Mouse (Mus musculus): ENCODE measurements around the gene Chst10.

The Chst10 gene

DNA sequence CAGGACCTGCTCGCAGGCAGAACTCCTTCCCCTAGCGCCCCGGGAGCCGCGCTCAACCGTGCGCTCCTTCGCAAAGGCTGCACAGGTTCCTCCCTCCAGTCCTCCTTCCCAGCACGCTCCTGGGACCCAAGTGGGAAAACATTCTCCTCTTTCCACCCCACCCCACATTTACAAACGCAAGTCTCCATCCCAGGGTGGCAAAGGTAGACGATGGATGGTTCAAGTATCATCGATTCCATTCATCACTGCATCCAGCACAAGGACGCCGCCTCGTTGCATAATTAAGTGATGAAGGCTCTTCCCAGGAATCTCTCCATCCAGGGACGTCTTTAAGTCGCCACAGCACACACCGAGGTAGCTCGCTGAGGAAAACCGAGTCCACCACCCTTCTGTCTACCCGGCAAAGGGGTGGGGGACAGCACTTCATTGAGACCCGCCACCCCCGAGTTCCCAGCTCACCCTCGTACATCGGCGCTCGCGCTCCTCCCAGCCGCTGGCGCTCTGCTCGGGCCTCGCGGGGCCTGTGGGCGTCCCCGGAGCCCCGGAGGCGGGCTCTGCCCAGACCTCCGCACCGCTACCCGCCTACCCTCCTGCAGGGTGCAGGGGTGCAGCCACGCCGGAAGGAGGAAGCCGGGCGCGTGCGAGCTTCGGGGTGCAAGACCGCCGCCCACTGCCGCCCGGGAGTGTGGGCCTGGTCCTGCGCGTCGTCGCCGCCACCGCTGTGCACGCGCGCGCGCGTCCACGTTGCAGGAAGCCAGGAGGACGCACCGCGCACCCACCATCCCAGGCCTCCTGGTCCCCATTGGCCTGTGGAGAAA lies at the start of gene Chst10:
Chst10 (minus strand) TSS at position 731 of the 818 bp plus-strand sequence.
- no peak for DNase-seq (ENCODE audit: low read depth)

DNA sequence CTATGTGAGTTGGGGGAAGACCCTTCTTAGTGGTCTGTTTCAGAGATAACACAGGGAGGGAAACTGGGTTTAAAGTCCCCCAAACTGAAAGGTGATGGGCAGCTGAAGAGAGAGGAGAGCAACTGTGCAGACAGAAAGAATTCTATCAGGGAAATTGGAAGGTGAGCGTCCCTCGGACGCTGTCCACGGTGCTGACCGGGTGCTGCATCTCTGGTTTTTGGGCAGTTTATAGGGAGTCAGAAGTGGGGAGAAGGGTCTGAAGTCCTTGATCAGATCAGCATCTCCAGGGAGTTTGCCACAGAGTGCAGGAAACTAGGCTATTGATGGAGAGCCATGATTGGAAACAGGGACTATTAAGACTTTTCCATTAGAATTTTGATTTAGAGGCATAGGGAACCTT lies 41.6 kb upstream of the Chst10 start:
- peak; percentile 5 for DNase-seq (ENCODE audit: low read depth)

DNA sequence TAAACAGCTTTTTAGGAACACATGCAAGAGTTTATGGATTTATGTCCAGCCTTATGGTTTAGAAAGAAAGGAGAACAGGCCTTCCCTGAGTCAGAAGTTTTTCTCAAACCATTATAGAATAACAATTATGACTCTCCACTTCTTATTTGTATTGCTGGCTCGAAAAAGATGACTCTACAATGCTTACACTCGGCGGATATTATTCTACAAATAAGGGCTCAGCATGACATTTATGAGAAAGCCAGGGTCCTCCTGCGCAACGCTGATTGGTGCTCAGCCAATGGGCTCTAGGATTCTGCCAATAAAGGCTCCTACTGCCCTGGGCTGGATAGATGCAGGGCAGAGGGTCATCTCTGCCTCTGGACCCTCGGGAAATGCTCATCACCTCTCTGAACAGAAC lies 40.9 kb upstream of the Chst10 start, which contains the start of gene Nms:
Nms (plus strand) TSS at position 301 of the 400 bp plus-strand sequence.
- no peak for DNase-seq (ENCODE audit: low read depth)

DNA sequence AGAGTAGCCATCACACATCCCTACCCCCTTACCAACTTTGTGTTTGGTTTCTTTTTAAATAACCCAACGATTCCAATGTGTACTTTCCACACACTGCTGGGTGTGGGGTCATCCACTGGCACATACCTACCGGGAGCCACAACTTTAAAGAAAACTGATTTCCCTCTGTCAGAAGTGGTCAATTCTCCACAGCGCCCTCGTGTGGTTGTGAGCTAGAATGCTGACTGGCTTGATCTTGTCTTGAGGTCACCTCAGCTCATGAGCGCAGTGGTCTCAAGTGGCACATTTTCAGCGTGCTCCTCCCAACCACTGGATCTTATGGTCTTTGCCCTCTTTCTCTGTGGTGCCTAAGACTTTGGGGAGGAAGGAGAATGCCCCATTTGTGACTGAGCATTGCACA lies 38.8 kb upstream of the Chst10 start:
- peak; percentile 29 for DNase-seq (ENCODE audit: low read depth)

DNA sequence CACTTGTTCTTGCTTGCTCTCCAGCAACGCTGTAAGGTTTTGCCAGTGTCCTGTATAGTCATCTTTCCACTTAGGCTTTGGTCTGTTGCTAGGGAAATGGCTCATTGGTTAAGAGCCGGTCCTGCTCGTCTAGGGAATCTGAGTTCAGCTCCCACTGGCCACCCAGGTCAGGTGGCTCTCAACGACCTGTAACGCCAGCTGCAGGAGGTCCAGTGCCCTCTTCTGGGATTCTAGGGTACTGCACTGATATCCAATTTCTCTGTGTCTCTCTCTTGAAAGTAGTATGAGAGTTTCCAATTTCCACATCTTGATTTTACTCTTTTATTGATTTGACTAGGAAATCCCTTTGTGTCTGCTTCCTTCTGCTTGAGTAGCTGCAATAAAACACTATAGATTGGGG lies 36.7 kb upstream of the Chst10 start:
- DNase-seq (ENCODE audit: low read depth): no peak

DNA sequence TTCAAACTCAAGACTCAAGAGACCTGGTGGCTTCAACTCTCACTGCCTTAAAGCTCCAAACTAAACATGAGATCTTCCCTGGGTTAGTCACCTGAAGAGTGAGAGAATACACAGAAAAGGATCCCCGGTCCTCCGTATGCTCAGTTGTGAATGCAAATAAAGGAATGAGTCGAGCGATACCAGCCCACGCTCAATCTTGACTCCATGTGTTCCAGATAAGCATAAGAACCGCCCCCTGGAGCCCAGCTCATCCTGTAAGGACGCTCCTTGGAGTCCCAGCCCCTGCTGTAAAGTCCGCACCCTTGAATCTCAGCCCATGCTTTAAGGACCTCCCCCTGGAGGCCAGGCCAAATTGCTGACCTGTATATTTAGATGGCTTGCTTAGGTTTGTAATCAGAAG lies 32.8 kb upstream of the Chst10 start:
- DNase-seq (ENCODE audit: low read depth): no peak

DNA sequence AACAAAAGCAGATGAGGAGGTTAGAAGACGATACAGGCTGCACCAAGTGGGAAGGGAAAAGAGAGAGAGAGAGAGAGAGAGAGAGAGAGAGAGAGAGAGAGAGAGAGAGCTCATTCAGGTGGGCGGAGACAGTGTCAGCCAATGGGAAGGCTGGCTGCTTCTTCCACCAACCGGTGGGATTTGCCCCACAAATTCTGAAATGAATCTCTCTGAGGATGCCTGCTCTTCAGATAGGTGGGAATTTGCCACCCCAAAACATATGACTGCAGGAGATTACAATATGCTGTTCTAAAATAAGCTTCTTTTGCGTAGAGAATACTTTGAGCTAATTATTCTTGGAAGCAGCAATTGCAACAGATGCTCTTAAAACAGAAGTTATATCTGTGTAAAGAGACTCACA lies 31.5 kb upstream of the Chst10 start:
- DNase-seq (ENCODE audit: low read depth): no peak

DNA sequence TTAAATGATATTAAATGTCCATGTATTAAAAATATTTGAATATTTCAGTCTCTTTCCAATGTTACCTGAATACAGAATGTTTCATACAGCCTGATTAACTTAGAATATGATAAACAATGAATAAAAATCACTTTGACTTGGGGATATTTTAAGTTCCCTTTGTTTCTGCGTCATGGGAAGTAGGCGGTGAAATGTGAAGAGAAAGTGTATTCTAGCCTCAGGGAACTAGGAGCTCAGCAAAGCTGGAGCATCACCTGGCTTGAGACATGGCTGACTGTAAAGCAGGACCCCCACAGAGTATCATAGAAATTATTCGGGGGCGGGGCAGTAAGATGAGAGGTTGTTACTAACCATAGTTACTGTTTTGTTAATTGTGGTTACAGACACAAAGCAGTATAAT lies 31.0 kb upstream of the Chst10 start:
- DNase-seq (ENCODE audit: low read depth): no peak

DNA sequence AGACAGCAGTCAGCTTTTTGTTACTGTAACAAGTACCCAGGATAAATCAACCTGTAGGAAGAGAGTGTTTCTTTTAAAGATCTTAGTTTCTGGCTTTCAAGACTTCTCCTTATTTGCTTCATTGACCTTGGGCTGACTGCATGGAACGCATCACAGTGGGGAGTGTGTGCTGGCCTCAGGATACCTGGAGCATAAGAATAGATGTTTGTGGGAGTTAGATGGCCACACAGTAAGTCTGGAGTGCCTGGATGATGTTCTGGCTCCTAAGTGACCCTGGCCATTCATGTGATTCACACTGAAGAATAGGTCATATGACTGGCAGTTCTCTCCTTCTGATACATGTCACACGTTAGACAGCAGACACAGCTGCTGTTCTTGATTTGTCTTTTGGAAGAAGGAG lies 6.0 kb upstream of the Chst10 start:
- DNase-seq (ENCODE audit: low read depth): no peak

DNA sequence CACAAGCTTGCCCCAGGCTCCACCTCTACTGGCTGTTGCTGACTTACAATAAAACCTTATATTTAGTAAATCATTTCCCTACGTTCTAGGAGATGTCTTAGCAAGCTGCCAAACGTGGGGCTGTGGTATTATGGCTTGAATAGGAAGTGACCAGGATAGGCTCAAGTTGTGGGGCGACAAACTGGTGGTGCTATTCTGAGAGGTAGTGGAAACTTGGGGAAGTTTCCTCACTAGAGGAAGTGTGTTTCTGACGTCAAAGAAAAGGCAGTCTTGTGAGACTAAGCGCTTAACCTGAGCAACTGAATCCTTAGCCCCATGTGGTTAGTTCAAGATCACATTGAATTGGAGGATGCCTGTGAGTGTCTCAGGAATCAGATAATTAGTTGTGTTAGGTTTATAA lies 4.6 kb upstream of the Chst10 start:
- no peak for DNase-seq (ENCODE audit: low read depth)

DNA sequence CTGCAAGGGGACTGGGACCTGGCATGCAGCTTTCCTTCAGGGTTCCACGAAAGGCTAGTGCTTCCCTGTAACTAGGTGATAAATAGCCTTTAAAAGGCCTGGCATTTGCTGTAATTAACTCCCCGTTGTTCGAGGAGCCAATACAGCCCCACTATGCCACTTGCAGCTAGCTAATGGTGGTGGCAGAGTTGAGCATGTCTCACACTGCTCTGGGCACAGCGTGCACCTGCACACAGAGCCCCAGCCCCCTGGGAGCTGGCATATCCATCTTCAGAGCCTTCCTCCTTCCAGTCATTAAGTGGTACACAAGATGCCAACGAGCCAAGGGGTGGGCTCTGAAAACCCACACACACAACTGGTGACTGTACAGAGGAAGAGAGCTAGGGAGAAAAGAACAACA lies 4.9 kb downstream of the Chst10 start:
- no peak for DNase-seq (ENCODE audit: low read depth)

DNA sequence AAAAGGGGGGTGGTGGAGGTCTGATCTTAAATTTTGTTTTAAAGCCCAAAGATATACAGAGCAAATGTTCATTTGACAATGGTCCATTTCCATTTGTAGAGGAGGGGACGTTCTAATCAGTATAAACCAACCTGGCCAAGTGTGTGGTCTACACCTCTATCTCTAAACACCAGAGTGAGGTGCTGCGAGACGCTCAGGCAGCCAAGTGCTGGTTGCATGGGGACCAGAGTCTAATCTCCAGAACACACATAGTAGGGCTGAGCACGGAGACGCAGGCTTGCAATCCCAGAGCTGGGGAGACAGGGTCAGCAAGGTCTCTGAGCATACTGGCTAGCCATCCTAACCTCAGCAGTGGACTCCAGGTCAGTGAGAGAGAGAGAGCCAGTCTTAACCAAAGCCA lies 6.5 kb downstream of the Chst10 start:
- no peak for DNase-seq (ENCODE audit: low read depth)

DNA sequence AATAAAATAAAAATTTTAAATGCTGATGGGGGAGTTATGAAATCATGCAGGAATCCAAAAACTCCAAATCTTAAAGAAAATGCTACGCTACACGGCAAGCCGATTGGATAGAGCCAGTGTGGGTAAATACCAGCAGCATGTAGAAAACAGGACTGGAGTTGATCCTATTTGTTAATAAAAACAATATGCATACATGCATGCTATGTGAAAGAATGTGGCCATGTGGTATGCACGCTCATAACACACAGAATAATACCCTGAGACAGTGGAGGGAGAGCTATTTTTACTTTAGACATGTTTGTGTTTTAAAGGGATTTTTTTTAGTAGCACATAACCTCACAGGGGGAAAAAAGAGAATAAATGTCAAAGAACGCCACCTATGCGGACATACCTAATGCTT lies 9.2 kb downstream of the Chst10 start:
- no peak for DNase-seq (ENCODE audit: low read depth)

DNA sequence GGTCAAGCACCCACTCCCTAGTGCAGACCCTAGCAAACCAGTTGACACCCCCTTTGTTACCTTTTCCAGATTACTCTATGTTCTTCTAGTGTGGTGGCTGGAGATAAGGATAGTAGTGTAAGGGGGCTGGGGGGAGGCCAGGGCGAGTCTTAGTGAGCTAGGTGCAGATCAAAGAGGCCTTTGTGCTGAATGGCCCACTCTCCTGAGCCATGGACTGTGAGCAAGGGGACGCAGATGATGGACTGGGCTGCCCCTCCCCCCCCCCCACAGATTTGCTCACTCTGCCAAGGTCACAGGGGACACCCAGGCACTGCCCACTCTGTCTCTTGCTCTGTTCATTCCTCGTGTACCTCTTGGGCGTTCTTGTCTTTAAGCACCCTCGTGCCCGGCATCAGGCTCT lies 10.9 kb downstream of the Chst10 start:
- no peak for DNase-seq (ENCODE audit: low read depth)

DNA sequence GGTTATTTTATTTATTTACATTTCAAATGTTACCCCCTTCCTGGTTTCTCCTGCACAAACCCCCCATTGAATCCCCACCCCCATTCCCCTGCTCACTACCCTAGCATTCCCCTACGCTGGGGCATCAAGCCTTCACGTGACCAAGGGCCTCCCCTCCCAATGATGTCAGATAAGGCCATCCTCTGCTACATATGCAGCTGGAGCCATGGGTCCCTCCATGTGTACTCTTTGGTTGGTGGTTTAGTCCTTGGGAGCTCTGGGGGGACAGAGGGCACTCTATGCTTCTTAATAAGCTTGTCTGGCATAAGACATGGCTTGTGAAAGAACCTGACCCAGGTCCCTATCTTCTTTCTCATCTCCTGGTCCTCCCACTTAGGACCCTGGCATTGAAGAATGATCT lies 11.4 kb downstream of the Chst10 start:
- no peak for DNase-seq (ENCODE audit: low read depth)

DNA sequence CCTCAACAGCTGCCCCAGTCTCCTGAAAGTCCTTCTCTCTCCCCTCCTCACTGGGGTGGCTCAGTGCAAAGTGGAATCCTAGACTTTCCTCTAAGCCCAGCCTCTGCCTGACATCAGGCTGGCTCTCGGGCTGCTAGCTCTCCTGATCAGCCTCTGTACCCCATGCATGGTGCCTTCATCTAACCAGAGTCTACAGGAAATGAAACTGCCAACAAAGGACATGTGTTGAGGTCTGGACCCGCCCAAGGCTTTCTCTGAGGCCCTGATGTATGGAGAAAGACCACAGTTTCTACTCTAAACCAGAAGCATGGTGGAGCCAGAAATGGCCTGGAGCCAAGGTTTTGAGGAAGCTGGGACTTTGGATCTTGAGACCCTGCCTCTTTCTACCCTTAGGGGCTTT lies 12.0 kb downstream of the Chst10 start:
- no peak for DNase-seq (ENCODE audit: low read depth)

DNA sequence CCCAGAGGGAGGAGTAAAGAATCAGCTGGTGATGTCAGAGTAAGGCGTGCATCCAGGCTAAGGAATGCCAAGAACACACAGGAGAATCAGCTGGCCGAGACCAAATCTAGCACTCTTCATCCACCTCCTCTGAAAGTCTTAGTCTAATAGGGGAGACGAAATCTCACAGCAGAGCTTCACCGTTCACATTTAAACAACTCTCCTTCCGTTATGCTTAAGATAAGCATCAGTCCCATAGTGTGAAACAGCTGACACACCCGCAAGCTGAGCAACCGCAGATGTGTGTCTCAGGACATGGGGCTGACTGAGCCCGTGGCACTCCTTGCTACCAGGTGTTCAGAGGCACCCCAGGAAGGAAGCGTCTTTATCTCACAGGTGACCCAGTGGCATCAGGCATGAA lies 14.2 kb downstream of the Chst10 start:
- no peak for DNase-seq (ENCODE audit: low read depth)

DNA sequence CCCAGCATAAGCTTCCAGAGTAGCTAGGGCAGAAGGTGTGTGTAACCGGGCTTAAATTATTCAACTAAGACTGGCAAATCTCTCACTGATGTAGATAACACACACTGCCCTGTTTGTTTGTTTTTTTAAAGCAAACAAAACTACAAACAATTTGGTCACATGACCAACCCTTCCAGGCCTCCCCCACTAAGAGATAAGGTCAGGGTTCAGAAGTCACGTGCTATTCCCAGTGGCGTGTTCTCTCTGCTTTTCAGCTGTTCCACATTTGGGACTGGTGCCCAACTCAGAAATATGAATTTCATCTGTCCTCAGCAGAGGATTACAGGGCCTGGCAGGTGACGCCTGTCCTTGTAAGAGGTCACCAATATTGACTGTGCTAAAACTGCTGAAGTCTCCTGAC lies 15.2 kb downstream of the Chst10 start:
- DNase-seq (ENCODE audit: low read depth): no peak

DNA sequence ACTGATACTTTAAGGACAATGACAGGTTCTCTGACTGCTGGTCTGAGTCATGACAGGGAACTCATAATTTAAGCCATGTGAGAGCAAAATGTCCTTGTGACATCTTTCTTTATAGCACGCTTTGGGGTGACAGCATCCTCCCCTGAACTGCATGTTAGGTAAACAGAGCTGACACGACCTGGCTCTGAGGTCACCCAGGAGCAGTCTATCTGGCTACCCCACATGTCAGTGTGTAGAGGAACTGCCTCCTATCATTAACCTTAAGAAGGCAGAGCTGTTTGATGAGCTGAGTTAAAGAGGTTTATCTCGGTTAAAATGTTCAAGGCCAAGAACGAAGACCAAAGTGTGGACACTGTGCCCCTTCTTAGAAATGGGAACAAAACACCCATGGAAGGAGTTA lies 16.6 kb downstream of the Chst10 start:
- DNase-seq (ENCODE audit: low read depth): no peak

DNA sequence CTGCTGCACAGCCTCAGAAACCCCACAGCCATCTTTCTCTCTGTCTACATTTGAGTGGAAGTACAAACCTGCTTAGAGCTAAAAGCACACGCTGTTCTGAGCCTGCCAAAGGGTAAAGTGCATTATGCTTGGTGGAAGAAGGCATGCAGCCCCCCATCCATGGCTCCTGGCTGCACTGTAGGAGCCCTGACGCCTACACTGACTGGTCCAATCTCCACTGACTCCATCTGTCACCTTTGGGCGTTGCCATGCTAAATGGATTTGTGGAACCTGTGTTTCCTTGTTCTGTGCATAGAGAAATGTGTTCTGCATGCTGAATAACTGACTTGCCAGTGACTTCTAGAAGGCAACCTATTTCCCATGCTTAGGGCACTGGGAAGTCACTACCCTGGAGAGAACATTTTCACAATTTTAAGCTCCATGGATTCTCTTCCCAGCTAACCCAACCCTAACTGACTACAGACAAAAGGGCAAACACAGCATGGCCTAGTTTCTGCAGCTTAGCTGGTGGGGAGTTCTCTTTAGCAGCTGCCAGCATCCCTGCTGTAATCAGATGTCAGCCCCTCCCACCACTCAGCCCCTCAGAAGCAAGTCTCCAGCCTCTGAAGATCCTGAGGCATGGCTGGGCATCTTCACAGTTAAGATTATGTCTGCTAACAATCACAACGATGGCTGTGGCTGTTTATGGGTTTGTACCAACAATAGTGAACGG lies 21.1 kb downstream of the Chst10 start:
- no peak for DNase-seq (ENCODE audit: low read depth)

DNA sequence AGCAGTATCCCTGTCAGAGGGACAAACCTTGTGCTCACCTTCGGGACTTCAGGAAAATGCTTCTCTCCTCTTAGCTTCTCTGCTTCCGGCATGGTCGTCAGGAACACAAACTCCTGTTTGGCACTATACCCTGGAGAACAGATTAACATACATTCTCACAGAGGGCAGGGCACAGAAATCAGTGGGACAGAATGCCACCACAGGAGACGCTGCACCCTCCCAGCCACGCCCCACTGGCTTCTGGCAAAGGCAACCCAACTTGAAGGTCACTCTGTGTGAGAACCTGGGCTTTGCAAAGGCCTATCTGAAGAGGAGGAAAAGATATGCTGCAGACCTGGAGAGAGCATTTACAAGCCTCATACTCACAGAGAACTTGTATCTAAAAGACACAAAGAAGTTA lies 24.1 kb downstream of the Chst10 start:
- DNase-seq (ENCODE audit: low read depth): no peak

DNA sequence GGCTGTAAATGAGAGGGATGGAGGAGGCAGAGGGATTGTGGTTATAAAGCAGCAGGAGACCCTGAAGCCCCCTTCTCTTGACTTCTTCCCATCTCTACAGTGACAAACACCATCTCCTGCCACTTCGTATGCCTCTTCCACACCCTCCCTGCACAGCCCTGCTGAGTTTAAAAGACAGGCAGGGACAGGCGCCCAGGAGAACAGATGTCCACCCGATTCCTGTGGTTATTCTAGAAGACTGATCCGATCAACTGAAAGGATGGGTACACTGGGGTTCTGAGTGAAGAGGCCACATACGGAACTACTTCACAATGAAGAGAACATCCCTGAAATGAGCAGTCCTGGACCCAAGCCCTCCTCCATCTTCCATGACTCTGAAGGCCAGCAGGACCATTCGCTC lies 26.1 kb downstream of the Chst10 start:
- DNase-seq (ENCODE audit: low read depth): no peak

DNA sequence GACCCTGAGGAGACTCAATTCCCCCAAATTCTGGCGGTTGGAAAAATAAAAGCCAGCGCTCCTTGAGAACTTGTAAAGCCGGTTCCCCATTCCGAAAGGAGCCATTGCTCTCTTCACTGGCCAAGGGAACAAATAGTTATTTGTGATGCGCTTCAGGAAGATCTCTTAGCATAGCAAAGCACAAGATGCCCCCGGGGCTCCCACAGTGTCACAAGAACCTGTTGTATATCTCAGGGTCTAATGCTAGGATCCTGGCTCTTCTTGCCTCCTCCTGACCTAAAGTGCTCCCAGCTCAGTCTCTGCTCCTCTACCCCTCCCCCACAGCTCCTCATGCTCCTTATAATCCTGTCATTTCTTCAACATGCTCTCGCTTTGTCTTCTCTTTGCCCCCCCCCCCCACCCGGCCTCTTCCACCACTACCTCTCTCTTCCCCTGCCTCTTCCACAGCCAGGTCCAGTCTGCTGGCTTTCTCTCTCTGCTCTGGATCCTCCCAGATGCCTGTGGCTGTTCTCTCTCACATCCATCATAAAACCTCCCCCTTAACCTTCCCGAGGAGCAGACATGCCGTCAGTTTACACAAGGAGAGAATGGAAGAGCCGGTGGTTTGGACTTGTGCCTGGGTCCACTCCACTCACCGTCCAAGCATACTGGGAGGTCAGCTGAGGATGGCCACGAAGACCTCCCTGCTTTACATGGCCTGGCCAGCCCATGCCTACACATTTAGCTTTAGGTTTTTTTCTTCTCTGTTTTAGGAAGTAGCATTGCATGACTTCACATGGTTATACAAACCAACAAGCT lies 28.4 kb downstream of the Chst10 start:
- no peak for DNase-seq (ENCODE audit: low read depth)

Data from c-Kit-positive CD71-positive TER-119-negative erythroid progenitor cells, embryonic 14.5 days (primary cell).